Mouse (Mus musculus): Measurements from ENCODE around the gene Figla.

Gene Figla

GRCm38 (mm10) chr6:86069009-86069408, 53.0 kb downstream of the Figla start:
- no peaks in the 10 kb centered on the region for H3K36me3 ChIP-seq (ENCODE audit: insufficient read depth, low read length)
- TF ChIP-seq POU5F1 (IDR thresholded peaks at IDR 0.05; ENCODE audit: borderline replicate concordance, low read length) (no peak), CTCF (conservative IDR thresholded peaks at IDR 0.05; ENCODE audit: low read length) (no peak), NANOG (IDR thresholded peaks at IDR 0.05; ENCODE audit: borderline replicate concordance, low read length) (no peak)
- no peak overlapping the region for H3K4me3 ChIP-seq (replicated peaks; ENCODE audit: low read length)
- H3K9me3 ChIP-seq (ENCODE audit: low read length): no peaks in the 10 kb centered on the region
- peaks cover 9% of the 10 kb centered on the region for H3K4me1 ChIP-seq (replicated peaks; ENCODE audit: low read depth, low read length)
- peaks cover 3% of the 10 kb centered on the region; the same call in 1 of the 2 replicates for H3K27me3 ChIP-seq (ENCODE audit: insufficient read depth, low read length)

GRCm38 (mm10) chr6:86069856-86070255, 53.9 kb downstream of the Figla start:
- no peaks in the 10 kb centered on the region for H3K9me3 ChIP-seq (ENCODE audit: low read length)
- no peak overlapping the region for H3K4me3 ChIP-seq (replicated peaks; ENCODE audit: low read length)
- H3K27me3 ChIP-seq (ENCODE audit: insufficient read depth, low read length): peaks cover 3% of the 10 kb centered on the region; the same call in 1 of the 2 replicates
- TF ChIP-seq POU5F1 (IDR thresholded peaks at IDR 0.05; ENCODE audit: borderline replicate concordance, low read length): no peak
- TF ChIP-seq NANOG (IDR thresholded peaks at IDR 0.05; ENCODE audit: borderline replicate concordance, low read length): no peak
- no peak for TF ChIP-seq CTCF (conservative IDR thresholded peaks at IDR 0.05; ENCODE audit: low read length)
- H3K36me3 ChIP-seq (ENCODE audit: insufficient read depth, low read length): no peaks in the 10 kb centered on the region
- H3K4me1 ChIP-seq (replicated peaks; ENCODE audit: low read depth, low read length): 0 out of 2 replicates have a peak, but pooled peaks cover under 1% of the 10 kb centered on the region

- Histone ChIP-seq H3K4me1 (replicated peaks; ENCODE audit: low read depth, low read length) (no peaks in the 10 kb centered on the region), H3K9me3 (ENCODE audit: low read length) (no peaks in the 10 kb centered on the region), H3K36me3 (ENCODE audit: insufficient read depth, low read length) (no peaks in the 10 kb centered on the region), H3K4me3 (replicated peaks; ENCODE audit: low read length) (no peak overlapping the region), H3K27me3 (ENCODE audit: insufficient read depth, low read length) (peaks cover 3% of the 10 kb centered on the region; the same call in 1 of the 2 replicates)
- TF ChIP-seq CTCF (conservative IDR thresholded peaks at IDR 0.05; ENCODE audit: low read length) (no peak), NANOG (IDR thresholded peaks at IDR 0.05; ENCODE audit: borderline replicate concordance, low read length) (no peak), POU5F1 (IDR thresholded peaks at IDR 0.05; ENCODE audit: borderline replicate concordance, low read length) (no peak)
These were observed 54.3 kb downstream of the Figla start for GRCm38 (mm10) chr6:86070277-86070676.

Data from E14TG2a.4 (cell line).